Mouse (Mus musculus): ENCODE data around the gene Ctrc. TPM values are rescaled to one million over a fixed set of nuclear protein-coding genes. Genes with fewer than 3 reads are reported as not detected.

Gene Ctrc
- not detected for total RNA-seq (2023)

DNA sequence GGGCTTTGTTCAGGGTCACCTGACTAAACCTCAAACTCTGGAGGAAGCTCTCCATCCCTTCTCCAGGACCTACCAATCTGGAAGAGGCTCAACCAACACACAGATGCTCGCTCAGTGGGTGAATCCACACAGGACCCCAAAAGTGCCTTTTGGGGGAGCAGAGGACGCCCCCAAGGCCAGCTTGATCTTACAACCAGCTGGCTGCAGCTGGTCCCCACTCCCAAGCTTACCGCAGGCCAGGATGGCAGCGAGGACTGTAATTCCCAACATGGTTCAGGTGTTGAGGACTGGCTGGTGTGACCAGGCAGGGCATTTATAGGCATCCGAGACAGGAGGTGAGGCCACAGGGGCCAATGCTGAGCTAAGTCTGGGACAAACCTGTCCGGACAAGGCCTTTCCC, at the start of gene Ctrc:
Gene Ctrc, minus strand, starts transcription at position 361 of the 400 bp plus-strand sequence.

GRCm38 (mm10) chr4:141874601-141875460, 28.7 kb upstream of the Ctrc start, which contains the start of gene Efhd2:
Gene Efhd2, minus strand, starts transcription at chr4:141874920.

GRCm38 (mm10) chr4:141826060-141826459, 20.1 kb downstream of the Ctrc start, which contains the start of gene Cela2a:
Gene Cela2a, minus strand, starts transcription at chr4:141826160.

DNA sequence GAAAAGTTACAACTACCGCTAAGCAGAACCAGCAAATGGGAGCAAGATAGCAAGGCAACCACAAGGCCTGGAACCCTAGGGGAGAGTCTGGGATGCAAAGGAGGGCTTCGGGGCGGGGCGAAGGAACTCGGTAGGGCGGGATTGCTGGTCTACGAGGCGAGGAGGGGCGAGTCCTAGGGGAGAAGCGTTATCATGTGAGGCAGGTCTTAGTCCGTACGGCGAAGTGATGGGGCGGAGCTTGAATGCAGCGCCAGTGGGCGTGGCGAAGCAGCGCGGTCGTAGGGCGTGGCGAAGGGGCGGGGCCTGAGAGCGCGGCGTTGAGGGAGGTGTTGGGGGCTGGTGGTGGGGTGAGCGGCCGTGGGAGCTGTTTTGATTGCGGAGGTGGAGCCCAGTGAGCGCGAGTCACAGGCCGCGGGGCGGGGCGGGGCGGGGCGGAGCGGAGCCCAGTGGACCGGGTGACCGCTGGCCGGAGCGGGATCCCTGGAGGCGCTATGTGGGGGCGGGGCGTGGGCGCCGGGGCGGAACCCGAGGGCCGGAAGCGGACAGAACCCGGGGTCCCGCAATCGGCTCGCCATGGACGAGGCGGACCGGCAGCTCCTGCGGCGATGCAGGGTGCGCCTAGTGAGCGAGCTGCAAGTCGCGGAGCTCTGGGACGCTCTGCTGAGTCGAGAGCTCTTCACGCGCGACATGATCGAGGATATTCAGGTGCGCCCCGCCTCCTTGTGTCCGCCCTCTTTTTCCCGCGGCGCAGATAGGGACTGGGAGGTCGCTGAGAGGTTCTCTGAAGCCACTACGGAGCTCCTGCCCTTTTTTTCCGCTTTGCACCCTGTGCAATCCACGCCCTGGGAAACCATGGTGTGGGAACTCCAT, 52.6 kb downstream of the Ctrc start, which contains the start of gene Casp9:
Gene Casp9, plus strand, starts transcription at position 331 of the 870 bp plus-strand sequence.

DNA sequence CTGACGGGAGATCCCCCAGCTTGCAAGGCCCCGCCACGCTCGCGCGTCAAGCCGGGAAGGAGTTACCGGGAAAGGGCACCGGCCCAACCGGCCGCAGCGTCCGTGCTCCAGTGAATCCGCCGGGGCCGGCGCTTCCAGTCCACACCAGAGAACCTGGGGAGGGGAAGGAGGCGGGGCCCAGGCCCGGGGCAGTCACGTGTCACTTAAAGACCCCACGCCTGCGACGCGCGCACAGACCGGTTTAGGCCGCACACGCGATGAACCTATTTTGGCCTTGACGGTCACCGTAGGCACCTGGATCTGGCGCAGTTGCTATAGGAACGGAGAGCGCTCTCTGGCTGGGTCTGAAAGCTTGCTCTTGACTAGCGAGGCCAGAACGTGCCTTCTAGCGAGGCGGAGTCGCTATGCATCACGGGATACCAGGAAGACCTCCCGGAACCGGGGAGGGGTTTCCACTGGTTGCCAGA, 55.6 kb downstream of the Ctrc start, which contains the start of gene Dnajc16:
Gene Dnajc16, minus strand, starts transcription at position 408 of the 467 bp plus-strand sequence.

Other genes starting within 250 kb of the Ctrc start
- under 1 TPM in 1 of 2 experiments, not detected in 1; 0.42 TPM for gene Fblim1, start 240.3 kb downstream of the Ctrc start, total RNA-seq (2023)
- not detected for gene Tmem82, start 227.7 kb downstream of the Ctrc start, total RNA-seq (2023)
- gene Slc25a34, start 222.5 kb downstream of the Ctrc start, total RNA-seq (2023), result not detected
- 10 to 100 TPM; 25.6 to 26.4 TPM for gene Plekhm2, start 181.5 kb downstream of the Ctrc start, total RNA-seq (2023)
- gene Rsc1a1, start 160.8 kb downstream of the Ctrc start, total RNA-seq (2023), result 1 to 10 TPM in 1 of 2 experiments, under 1 TPM in 1; 0.79 to 1.3 TPM
- 10 to 100 TPM; 42.8 to 46.7 TPM for gene Ddi2, start 122.9 kb downstream of the Ctrc start, total RNA-seq (2023)
- gene Agmat, start 99.7 kb downstream of the Ctrc start, total RNA-seq (2023), result not detected
- gene Dnajc16, start 55.4 kb downstream of the Ctrc start, total RNA-seq (2023), result 1 to 10 TPM; 4.9 TPM
- 10 to 100 TPM; 20.4 to 20.5 TPM for gene Casp9, start 52.7 kb downstream of the Ctrc start, total RNA-seq (2023)
- gene Cela2a, start 20.2 kb downstream of the Ctrc start, total RNA-seq (2023), result not detected
- gene Efhd2, start 28.6 kb upstream of the Ctrc start, total RNA-seq (2023), result 100 to 1,000 TPM; 118 to 123 TPM
- not detected for gene Fhad1, start 168.7 kb upstream of the Ctrc start, total RNA-seq (2023)
- gene Tmem51, start 237.9 kb upstream of the Ctrc start, total RNA-seq (2023), result 10 to 100 TPM in 1 of 2 experiments, 1 to 10 TPM in 1; 9.5 to 10.7 TPM